Mouse (Mus musculus): ENCODE results near the gene Hspb8. TPM values are rescaled to one million over a fixed set of nuclear protein-coding genes. Genes with fewer than 3 reads are reported as not detected.

The Hspb8 gene
- polyA plus RNA-seq, 2 experiments = 2.3 to 2.5 TPM

DNA sequence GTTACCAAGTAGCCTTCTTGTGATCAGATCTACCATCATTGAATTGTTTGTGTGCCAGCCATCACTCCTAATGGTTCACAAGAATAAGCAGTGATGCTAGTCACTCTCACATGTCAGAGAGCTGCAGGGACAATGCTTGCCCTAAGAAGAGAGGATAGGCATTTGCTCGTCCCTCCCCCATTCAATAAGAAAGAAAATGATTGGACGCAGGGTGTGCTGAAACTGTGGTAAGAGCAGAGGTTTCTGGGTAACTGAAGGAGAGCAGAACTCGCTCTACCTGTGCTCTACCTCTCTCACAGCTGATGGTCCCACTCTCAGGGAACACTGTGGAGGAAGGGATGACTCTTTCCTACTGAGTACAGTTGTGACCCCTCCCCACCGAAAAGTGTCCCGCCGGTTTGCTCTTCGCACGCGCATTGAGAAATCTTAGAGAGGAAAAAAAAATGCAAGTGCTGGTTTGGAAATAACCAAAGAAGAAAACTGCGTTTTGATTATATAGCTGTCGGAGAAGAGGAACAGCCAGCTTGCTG is 25.2 kb upstream of the Hspb8 start:
- Histone ChIP-seq H3K9ac (replicated peaks) (no peak overlapping the region), H3K9me3 (ENCODE audit: control insufficient read depth, low read length) (no peaks in the 10 kb centered on the region)
- WGBS (ENCODE audit: insufficient replicate concordance) = 35% methylated on average over 11 of the region's 11 CpGs

DNA sequence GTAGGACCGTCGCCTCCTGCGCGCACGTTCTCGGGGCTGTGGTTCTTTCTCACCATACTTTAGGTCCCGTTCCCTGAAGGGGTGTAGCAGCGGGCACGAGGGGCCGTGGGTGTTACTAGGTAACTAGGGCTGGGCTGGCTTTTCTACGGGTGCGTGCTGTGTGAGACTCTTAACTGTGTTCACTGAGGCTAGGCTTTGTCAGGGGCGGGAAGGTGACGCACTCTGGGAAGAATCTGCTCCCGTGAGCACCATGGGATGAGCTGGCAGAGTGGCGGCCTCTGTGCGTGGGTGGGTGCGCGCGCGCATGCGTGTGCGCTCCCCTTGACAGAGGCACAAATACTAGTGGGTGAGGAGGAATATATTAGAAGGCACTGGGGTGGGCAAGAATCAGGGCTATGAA is 23.9 kb upstream of the Hspb8 start:
- H3K4me2 ChIP-seq (ENCODE audit: low read depth) = peak overlapping the region; percentile 0; the same call in 1 of the 2 replicates
- ATAC-seq (ENCODE audit: insufficient read depth) (no peak), DNase-seq (ENCODE audit: low read depth in 3 of 3, low spot score in 3 of 3) (no peak)
- H3K27ac ChIP-seq = no peak overlapping the region
- H3K4me1 ChIP-seq (replicated peaks; ENCODE audit: control insufficient read depth in 2 of 2, insufficient read depth in 2 of 2, low read length in 1 of 2) = peaks cover 0 to 4% of the 10 kb centered on the region in 2 experiments; a peak in 1 of 4 replicates
- no peak overlapping the region for H3K9ac ChIP-seq (replicated peaks)
- TF ChIP-seq EP300 (IDR thresholded peaks at IDR 0.05; ENCODE audit: low read depth) (no peak), CTCF (IDR thresholded peaks at IDR 0.05; ENCODE audit: low read depth) (no peak)
- WGBS (ENCODE audit: insufficient replicate concordance) = 33% methylated on average over 23 of the region's 23 CpGs
- no peak overlapping the region for H3K4me3 ChIP-seq (ENCODE audit: insufficient read depth in 1 of 2, low read depth in 2 of 2, low read length in 2 of 2)
- no peaks in the 10 kb centered on the region for H3K27me3 ChIP-seq (ENCODE audit: control insufficient read depth, insufficient read depth, low read length)
- H3K36me3 ChIP-seq (replicated peaks; ENCODE audit: control insufficient read depth, insufficient read depth, low read depth) = no peaks in the 10 kb centered on the region
- no peaks in the 10 kb centered on the region for H3K9me3 ChIP-seq (ENCODE audit: control insufficient read depth, low read length)

More for the DNA sequence above, 25.2 kb upstream of the Hspb8 start:
- TF ChIP-seq CTCF (IDR thresholded peaks at IDR 0.05; ENCODE audit: low read depth) (no peak), EP300 (IDR thresholded peaks at IDR 0.05; ENCODE audit: low read depth) (no peak)
- Histone ChIP-seq H3K27me3 (ENCODE audit: control insufficient read depth, insufficient read depth, low read length) (no peaks in the 10 kb centered on the region), H3K4me2 (ENCODE audit: low read depth) (peak overlapping the region; percentile 22; the same call in 1 of the 2 replicates), H3K36me3 (replicated peaks; ENCODE audit: control insufficient read depth, insufficient read depth, low read depth) (no peaks in the 10 kb centered on the region), H3K4me3 (ENCODE audit: insufficient read depth in 1 of 2, low read depth in 2 of 2, low read length in 2 of 2) (0 out of 4 replicates have a peak overlapping the region, but pooled peaks of 1 of the 2 experiments have one; percentile 9), H3K27ac (no peak overlapping the region), H3K4me1 (replicated peaks; ENCODE audit: control insufficient read depth in 2 of 2, insufficient read depth in 2 of 2, low read length in 1 of 2) (peaks cover 0 to 4% of the 10 kb centered on the region in 2 experiments; a peak in 1 of 4 replicates)
- no peak for DNase-seq (ENCODE audit: low read depth in 3 of 3, low spot score in 3 of 3)
- no peak for ATAC-seq (ENCODE audit: insufficient read depth)

DNA sequence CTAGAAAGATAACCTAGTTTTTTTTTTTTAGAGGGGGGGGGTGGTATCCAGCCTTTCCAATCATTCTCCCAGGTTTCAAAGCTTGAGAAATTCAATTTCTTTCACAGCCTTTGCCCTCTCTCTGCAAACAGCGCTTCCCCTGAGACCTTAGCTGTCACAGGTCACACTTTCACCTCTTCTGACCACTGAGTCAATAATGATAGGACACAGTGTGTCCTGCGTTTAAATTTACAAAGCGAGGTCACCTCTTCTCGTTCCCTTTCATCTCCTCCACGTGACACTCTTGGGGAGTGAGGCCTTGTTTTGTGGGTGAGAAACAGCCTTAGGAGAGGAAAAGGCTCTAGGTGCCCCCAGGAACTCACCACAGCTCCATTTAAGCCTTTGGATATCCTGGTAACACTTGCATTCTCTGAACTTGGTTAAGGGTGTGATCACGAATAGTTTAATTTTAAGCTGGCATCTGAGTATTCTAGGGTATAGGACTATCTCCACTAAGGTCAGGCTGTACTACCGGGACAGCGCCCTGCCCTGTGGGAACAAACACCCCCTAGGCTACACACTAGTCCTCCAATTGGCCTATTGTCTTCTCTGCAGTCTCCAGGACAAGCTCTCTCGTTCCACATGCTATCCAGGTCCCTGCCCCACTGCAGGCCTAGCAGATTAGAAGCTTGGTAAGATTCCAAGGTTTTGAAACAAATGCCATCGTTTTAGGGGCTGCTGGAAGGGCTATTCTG is 23.1 kb upstream of the Hspb8 start:
- Histone ChIP-seq H3K27me3 (ENCODE audit: control insufficient read depth, insufficient read depth, low read length) (no peaks in the 10 kb centered on the region), H3K4me2 (ENCODE audit: low read depth) (peak overlapping the region; percentile 0; the same call in 1 of the 2 replicates), H3K4me1 (replicated peaks; ENCODE audit: control insufficient read depth in 2 of 2, insufficient read depth in 2 of 2, low read length in 1 of 2) (peaks cover 0 to 4% of the 10 kb centered on the region in 2 experiments; a peak in 1 of 4 replicates), H3K4me3 (ENCODE audit: insufficient read depth in 1 of 2, low read depth in 2 of 2, low read length in 2 of 2) (no peak overlapping the region), H3K9me3 (ENCODE audit: control insufficient read depth, low read length) (no peaks in the 10 kb centered on the region), H3K27ac (peak overlapping the region; percentile 18), H3K36me3 (replicated peaks; ENCODE audit: control insufficient read depth, insufficient read depth, low read depth) (no peaks in the 10 kb centered on the region), H3K9ac (replicated peaks) (no peak overlapping the region)
- WGBS (ENCODE audit: insufficient replicate concordance) = 37% methylated on average over 10 of the region's 10 CpGs
- no peak for TF ChIP-seq CTCF (IDR thresholded peaks at IDR 0.05; ENCODE audit: low read depth)
- TF ChIP-seq EP300 (IDR thresholded peaks at IDR 0.05; ENCODE audit: low read depth) = no peak
- DNase-seq (ENCODE audit: low read depth in 3 of 3, low spot score in 3 of 3) (peak; percentile 20 to 31 (median 27)), ATAC-seq (ENCODE audit: insufficient read depth) (peak; percentile 73)

DNA sequence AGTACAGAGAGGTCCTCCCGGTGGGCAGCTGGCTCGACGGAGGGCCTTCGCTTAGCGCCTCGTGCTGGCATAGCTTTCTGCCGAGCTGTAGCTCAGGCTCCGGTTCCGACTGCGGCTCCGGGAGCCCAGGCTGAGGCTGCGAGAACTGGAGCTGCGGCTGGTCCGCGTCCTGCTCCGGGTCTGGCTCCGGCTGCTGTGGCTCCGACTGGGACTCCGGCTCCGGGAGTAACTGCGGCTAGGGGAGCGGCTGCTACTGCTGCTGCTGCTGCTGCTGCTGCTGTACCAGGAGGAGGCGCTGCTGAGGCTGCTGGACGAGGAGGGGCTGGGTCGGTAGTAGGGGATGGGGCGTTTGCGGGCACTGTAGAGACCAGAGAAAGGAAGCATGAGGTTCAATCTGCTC is 21.9 kb upstream of the Hspb8 start:
- peak; percentile 58 for TF ChIP-seq CTCF (IDR thresholded peaks at IDR 0.05; ENCODE audit: low read depth)
- TF ChIP-seq EP300 (IDR thresholded peaks at IDR 0.05; ENCODE audit: low read depth) = no peak
- 47% methylated on average over 27 of the region's 27 CpGs for WGBS (ENCODE audit: insufficient replicate concordance)
- Histone ChIP-seq H3K4me1 (replicated peaks; ENCODE audit: control insufficient read depth in 2 of 2, insufficient read depth in 2 of 2, low read length in 1 of 2) (peaks cover 0 to 4% of the 10 kb centered on the region in 2 experiments; a peak in 1 of 4 replicates), H3K4me3 (ENCODE audit: insufficient read depth in 1 of 2, low read depth in 2 of 2, low read length in 2 of 2) (no peak overlapping the region), H3K9ac (replicated peaks) (no peak overlapping the region), H3K27me3 (ENCODE audit: control insufficient read depth, insufficient read depth, low read length) (no peaks in the 10 kb centered on the region), H3K27ac (no peak overlapping the region), H3K4me2 (ENCODE audit: low read depth) (no peak overlapping the region), H3K9me3 (ENCODE audit: control insufficient read depth, low read length) (no peaks in the 10 kb centered on the region), H3K36me3 (replicated peaks; ENCODE audit: control insufficient read depth, insufficient read depth, low read depth) (no peaks in the 10 kb centered on the region)
- DNase-seq (ENCODE audit: low read depth in 3 of 3, low spot score in 3 of 3) (no peak), ATAC-seq (ENCODE audit: insufficient read depth) (no peak)

DNA sequence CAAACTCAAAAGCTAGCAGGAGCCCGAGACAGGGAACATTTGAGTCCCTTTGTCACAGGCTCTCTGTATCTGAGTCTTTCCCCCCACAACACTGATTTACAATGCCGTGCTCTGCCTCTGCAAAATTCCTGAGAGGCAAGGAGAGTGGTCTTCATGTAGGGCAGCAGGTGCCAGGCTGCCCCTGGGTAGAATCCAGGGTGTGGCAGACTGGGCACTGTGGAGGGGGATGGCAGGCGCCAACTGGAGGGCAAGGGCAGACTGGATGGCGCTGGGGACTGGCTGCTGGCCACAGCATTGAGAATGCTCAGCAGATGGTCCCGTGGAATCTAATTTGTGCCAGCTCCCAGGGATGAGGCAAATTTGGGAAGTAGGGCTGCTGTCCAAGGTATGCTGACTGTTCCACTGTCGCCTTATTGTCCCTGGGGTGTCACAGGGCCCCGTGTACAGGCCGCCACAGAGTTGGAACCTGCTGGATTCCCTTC is 20.8 kb upstream of the Hspb8 start:
- Histone ChIP-seq H3K9me3 (ENCODE audit: control insufficient read depth, low read length) (no peaks in the 10 kb centered on the region), H3K27me3 (ENCODE audit: control insufficient read depth, insufficient read depth, low read length) (no peaks in the 10 kb centered on the region), H3K36me3 (replicated peaks; ENCODE audit: control insufficient read depth, insufficient read depth, low read depth) (no peaks in the 10 kb centered on the region), H3K4me3 (ENCODE audit: insufficient read depth in 1 of 2, low read depth in 2 of 2, low read length in 2 of 2) (no peak overlapping the region), H3K4me1 (replicated peaks; ENCODE audit: control insufficient read depth in 2 of 2, insufficient read depth in 2 of 2, low read length in 1 of 2) (peaks cover 0 to 4% of the 10 kb centered on the region in 2 experiments; a peak in 1 of 4 replicates), H3K9ac (replicated peaks) (no peak overlapping the region), H3K27ac (no peak overlapping the region), H3K4me2 (ENCODE audit: low read depth) (no peak overlapping the region)
- WGBS (ENCODE audit: insufficient replicate concordance) = 51% methylated on average over 8 of the region's 8 CpGs
- no peak for ATAC-seq (ENCODE audit: insufficient read depth)
- no peak for TF ChIP-seq EP300 (IDR thresholded peaks at IDR 0.05; ENCODE audit: low read depth)
- no peak for TF ChIP-seq CTCF (IDR thresholded peaks at IDR 0.05; ENCODE audit: low read depth)
- no peak for DNase-seq (ENCODE audit: low read depth in 3 of 3, low spot score in 3 of 3)

Data from liver, embryonic 14.5 days (tissue).